Mouse (Mus musculus) heart, postnatal 14 days (tissue): ENCODE results near the gene Csrnp3. TPM values are rescaled to one million over a fixed set of nuclear protein-coding genes. Genes with fewer than 3 reads are reported as not detected.
A peak's percentile ranks its signal among the peaks of the same experiment; 100 is the strongest.

ENCODE experiments used
- DNase-seq, 2 experiments: peaks; one replicate each; pipeline ENCODE4 v3.0.0; 2021 to 2022
- intact Hi-C: fragments of 180-260 bp; cut with DNase I; formaldehyde crosslinking; loops from one replicate; pipeline ENCODE4 v1.15.1; 2025
- total RNA-seq, 2 experiments: library from RNA; stranded (reverse); gene quantifications; 2 replicates each; pipeline ENCODE4 v1.2.3; 2021

The Csrnp3 gene
- total RNA-seq, 2 experiments from 2014 or later = 0.17 to 0.31 TPM

- intact Hi-C loops = no loop called here
- DNase-seq = peak in 1 of 2 experiments; percentile 2
These were observed 14.5 kb downstream of the Csrnp3 start for GRCm38 (mm10) chr2:65859767-65860727.

DNA sequence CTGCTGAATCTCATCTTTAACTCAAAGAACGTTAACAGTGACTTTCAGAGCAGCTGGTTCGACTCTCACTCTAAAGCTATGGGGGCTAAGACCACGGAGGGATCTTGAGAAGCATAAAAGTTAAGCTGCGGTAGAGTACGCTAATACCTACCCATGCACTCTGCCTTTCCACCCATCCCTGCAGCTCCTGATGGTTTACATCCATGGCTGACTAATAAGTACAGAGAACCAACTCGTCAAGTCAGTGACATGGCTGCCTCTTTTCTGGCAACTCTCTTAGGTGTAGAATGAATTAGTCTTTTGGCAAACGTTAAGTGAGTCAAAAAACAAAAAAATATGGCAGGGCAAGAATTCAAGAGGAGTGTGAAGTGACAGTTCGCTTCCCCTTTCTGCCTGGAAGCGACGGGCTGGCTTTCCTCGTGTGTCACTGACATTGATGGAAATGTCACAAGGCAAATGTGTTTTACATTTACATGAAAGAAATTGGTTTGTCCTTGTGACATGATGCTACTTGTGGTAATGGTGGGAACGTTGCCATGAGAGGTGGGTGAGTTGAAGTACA lies 19.3 kb downstream of the Csrnp3 start:
- intact Hi-C loops = no loop called here
- DNase-seq = no peak

GRCm38 (mm10) chr2:65870919-65871582 lies 25.5 kb downstream of the Csrnp3 start:
- intact Hi-C loops = no loop called here
- no peak for DNase-seq

GRCm38 (mm10) chr2:65891590-65891989 lies 46.0 kb downstream of the Csrnp3 start:
- no peak for DNase-seq
- intact Hi-C loops = no loop called here

- DNase-seq = no peak
- intact Hi-C loops = no loop called here
These were observed 47.7 kb downstream of the Csrnp3 start for GRCm38 (mm10) chr2:65893241-65893640.

- intact Hi-C loops = no loop called here
These were observed 48.7 kb downstream of the Csrnp3 start for GRCm38 (mm10) chr2:65894299-65894698.

DNA sequence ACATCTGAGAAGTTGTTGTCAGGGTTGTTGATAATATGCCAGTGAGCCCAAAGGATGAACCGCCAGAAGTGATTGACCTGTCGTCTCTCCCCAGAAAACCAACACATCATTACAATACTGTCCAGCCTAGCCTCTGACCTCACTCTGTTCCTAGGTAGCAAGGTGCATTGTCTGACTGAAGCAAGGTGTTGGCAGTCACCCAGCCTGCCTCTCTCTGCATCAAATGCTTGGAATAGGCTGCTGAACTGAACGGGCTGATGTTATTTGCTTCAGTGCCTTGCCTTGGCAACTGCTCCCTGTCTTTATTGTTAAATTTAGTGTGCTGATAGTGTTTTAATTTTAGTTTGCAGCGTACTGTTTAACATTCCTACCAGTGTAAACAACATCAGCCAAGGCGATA lies 51.0 kb downstream of the Csrnp3 start:
- peak; percentile 8 to 18 for DNase-seq
- intact Hi-C loops = no loop called here

More at GRCm38 (mm10) chr2:65894299-65894698, 48.7 kb downstream of the Csrnp3 start:
- DNase-seq = no peak

GRCm38 (mm10) chr2:65897084-65897483 lies 51.5 kb downstream of the Csrnp3 start:
- no peak for DNase-seq
- intact Hi-C loops = no loop called here

DNA sequence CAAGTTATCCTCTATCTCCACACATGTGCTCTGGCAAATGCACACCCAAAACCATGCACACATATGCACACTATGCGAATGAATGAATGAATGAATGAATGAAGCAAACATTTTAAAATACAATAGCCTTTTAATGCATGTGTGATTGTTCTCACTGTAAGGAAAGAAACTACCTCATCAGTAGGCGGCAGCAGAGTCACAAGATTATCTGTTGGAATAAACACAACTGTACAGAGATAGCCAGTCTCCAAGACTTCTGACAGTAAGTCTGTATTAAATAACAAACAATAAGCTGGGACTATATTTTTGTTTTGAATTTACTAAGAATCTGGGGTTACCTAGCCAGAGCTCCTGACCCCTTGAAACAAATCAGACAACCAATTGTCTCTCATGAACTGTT lies 53.9 kb downstream of the Csrnp3 start:
- DNase-seq = no peak
- intact Hi-C loops = no loop called here

DNA sequence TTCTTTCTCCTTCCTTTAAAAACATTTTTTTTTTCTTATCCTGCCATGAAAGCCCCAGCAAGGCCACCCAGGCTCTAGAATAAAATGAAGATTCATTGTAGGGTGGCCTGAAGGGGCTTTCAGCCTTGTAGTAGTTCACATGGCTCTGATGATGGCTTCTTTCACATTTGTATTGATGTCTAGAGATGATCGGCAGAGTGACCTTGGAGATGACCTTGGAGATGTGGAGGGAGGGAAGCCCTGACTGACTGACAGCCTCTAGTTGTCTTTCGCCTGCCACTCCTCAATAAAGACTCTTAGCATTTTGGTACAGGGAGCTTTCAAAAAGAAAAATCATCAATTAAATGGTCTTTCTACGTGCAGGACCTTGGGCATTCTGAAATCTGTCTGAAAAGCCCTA lies 63.0 kb downstream of the Csrnp3 start:
- no peak for DNase-seq
- intact Hi-C loops = no loop called here

DNA sequence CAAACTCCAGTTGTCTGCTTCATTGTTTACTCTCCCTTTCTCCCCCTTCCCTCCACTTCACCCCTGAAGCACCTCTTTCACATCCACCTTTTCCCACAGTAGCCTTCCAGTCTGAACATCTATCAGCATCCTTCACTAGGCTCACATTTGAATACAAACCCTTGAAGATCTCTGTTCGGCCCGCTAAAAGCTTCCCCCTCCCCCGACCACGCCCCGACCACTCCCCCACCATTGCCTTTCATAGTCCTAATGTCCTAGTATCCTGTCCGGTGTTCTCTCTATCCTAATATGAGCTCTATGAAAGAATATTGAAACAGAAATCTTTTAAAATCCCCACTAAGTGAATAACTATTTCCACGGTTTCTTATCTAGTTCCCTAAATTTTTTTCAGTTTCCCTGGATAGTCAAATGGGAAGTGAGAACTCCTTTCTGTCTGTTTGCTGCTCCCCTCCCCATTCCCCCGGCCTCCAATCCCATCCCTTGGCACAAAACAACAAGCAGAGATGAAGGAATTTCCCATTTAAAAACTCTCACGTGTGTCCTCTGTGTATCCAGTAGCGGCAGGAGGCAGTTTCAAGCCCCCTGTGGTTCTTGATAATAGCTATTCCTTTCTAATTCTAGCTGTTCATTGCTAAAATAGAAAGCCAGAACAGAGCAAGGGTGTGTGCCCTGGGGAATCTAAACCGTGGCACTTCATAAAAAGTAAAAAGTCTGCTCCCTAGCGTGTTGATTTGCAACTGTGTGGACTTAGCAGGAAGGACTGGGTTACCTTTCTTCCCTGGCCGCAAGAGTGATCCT lies 64.4 kb downstream of the Csrnp3 start:
- intact Hi-C loops = no loop called here
- DNase-seq = no peak

DNA sequence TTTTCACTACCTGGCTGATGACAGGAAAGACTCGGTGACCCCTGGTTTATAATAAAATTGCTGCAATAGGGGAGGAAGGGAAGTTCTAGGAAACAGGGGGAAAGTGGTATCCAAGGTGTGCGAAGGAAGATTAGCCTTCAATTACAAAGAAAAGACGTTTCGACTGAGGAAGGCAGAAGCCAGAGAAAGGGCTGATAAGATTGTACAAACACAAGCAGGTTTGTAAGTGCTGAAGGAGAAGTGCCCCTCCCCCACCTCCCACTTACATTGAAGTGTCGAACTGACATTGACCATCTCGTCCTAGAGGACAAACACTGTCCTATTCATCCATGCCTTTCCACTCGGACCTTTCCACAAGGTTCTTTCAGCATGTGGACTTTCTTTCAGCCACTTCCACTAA lies 70.4 kb downstream of the Csrnp3 start:
- intact Hi-C loops = no loop called here
- no peak for DNase-seq

DNA sequence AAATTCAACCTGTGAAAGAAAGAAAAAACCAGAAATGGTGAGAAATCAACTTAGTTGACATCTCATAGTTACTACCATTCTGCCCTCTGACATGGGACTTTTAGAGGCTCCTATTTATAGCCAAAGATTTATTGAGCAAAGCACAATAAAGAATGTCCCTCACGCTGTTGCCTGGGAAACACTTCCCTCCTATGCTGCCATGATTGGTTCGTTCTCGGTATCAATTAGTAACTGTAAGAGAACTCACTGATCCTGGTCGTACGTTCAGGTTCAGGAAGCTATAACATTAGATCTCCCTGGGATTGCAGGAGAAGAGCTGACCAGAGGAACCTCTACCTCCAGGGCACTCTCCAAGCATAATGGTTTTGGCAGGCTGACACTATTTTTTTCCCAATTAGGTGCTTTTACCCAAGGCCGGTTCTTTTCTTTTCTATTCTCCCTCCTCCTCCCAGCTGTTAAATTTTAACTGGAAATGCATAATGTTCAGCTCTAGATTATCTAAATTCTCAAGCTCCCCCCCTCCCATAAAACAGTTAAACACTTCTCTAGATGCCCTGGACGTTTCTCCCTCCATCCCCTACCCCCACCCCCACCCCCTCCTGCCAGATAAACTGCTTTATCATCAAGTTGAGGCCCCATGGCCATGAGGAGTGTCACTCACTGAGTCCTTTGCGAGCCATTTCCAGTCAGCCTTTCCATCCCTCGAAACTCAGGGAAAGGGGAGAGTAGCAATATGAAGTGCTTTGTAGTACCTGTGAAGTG lies 75.3 kb downstream of the Csrnp3 start:
- DNase-seq = no peak
- intact Hi-C loops = no loop called here

DNA sequence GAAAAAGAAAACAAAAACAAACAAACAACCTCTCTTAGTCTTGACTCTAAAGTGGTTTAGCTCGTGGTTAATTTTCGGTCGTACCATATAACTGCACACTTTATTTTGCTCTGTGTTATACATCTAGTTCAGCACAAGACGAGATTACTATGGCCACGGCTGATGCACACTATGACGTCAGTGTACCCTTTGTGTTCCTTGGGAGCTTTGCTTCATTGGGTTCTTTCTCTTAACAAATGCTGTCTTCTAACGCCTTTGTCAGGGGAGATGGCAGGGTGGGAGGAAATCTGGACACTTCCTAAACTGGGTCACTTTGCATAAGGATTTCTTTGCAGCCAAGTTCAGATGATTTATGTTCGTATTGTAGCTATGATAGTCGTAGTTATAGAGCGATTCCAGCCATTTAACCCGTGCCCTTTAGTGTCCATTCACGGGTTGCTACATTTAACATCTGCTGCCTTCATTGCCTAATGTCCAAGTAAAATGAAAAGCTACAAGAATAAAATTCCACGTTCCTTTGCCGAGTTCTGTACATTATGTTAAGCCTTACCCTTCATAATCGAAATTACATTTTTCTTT lies 79.9 kb downstream of the Csrnp3 start:
- intact Hi-C loops = no loop called here
- no peak for DNase-seq

- intact Hi-C loops = no loop called here
- no peak for DNase-seq
These were observed 81.6 kb downstream of the Csrnp3 start for GRCm38 (mm10) chr2:65926935-65927708.

- intact Hi-C loops = no loop called here
- no peak for DNase-seq
These were observed 83.7 kb downstream of the Csrnp3 start for GRCm38 (mm10) chr2:65929286-65929685.

- DNase-seq = no peak
- intact Hi-C loops = no loop called here
These were observed 84.4 kb downstream of the Csrnp3 start for GRCm38 (mm10) chr2:65929927-65930326.

- DNase-seq = no peak
- intact Hi-C loops = no loop called here
These were observed 85.7 kb downstream of the Csrnp3 start for GRCm38 (mm10) chr2:65931313-65931712.

GRCm38 (mm10) chr2:65931841-65932311 lies 86.3 kb downstream of the Csrnp3 start:
- intact Hi-C loops = no loop called here
- DNase-seq = peak; percentile 11 to 36
